Mouse (Mus musculus): ENCODE data around the gene Exoc6.

DNA sequence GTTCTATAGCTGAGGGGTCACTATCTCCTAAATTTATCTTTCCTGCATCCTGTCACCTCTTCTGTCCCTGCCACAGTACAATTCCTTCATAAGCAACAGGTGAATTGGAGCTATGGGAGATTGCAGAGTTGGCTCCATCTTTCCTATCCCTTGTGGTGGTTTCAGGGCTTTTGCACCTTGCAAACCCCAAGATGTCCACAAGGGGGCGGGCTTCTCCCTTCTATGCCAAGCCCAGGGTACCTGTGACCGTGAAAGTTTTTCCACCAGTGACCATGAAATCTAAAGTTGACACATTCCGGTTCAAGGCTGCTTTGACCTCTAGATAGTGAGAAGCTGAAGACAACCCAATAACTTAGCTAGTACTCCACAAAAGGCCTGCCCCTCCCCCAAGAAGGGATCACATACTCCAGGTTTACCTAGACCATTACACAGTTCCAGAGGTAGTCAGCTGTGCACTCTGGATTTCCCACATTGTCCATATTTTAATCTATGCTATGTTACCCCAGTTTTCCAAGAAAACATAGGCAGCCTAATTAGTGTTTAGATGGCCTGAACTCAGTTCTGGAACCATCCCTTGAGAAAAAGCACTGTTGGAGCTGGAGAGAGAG lies 153.8 kb downstream of the Exoc6 start:
- TF ChIP-seq POLR2A (IDR thresholded peaks at IDR 0.05; ENCODE audit: control insufficient read depth, extremely low read depth, insufficient read depth, low read length, poor library complexity) (no peak), CTCF (IDR thresholded peaks at IDR 0.05; ENCODE audit: borderline replicate concordance, control insufficient read depth, extremely low read depth, insufficient read depth, low read length, poor library complexity) (peak; percentile 37; the same call in 1 of the 2 replicates)
